Mouse (Mus musculus): ENCODE results near the gene Sars. TPM values are rescaled to one million over a fixed set of nuclear protein-coding genes. Genes with fewer than 3 reads are reported as not detected.

Sars gene
- 100 to 1,000 TPM; 234 to 244 (median 236) TPM for total RNA-seq (2022)

GRCm38 (mm10) chr3:108444698-108445365, at the start of gene Sars:
Gene Sars (minus strand): TSS chr3:108445209.
- peak; percentile 80 to 88 for DNase-seq (ENCODE audit: low spot score in 2 of 2)

DNA sequence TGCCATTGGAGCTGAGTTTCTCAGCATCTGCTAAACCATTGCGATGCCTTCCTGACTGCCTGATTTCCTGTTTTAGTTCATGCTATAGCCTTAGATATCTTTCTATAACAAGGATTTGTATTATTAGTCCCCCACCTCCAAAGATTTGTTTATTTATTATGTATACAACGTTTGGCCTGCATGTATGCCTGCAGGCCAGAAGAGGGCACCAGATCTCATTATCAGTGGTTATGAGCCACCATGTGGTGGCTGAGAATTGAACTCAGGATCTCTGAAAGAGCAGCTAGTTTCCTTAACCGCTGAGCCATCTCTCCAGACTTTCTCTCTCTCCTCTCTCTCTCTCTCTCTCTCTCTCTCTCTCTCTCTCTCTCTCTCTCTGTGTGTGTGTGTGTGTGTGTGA, 45.0 kb upstream of the Sars start:
- DNase-seq (ENCODE audit: low spot score in 2 of 2), result no peak

DNA sequence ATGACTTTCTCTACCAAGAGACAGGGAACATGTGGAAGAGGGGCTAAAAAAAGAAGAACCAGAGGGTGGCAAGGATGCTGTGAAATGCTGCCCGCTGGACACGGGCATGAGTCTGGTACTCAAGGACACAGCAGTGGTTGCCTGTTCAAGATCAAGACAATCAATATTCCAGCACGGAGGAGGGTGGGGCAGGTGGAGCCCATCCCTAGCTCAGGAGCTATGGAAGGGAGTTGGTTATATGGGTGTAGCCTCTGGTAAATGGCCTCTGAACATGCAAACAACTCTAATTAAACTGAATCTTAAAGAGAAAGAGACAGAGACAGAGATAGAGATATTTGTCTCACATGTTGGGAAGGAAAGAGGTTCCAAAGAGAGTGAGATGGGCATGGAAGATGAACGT, 39.7 kb upstream of the Sars start:
- no peak for DNase-seq (ENCODE audit: low spot score in 2 of 2)

DNA sequence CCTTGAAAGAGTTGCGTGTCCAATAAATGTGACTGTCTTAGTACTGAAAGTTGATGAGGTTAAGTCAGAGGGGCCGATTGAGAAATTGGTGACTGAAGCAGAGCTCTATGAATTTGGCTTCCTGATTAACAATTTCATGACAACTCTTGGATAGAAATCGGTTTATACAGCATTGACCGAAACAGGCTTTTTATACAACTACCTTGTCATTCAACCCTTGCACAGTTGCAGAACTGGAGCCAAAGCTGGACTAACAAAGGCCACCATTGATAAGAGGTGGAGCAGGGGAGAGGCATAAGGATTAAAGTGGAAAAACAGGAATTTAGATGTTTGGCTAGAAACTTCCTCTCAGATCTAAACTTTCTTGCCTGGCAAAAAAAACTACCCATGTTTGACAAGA, 33.8 kb upstream of the Sars start:
- DNase-seq (ENCODE audit: low spot score in 2 of 2), result no peak

- no peak for DNase-seq (ENCODE audit: low spot score in 2 of 2)
Measured at GRCm38 (mm10) chr3:108476761-108477619, 32.0 kb upstream of the Sars start.

- DNase-seq (ENCODE audit: low spot score in 2 of 2), result no peak
Measured at GRCm38 (mm10) chr3:108475496-108475895, 30.5 kb upstream of the Sars start.

GRCm38 (mm10) chr3:108474969-108475368, 30.0 kb upstream of the Sars start:
- DNase-seq (ENCODE audit: low spot score in 2 of 2), result no peak

- no peak for DNase-seq (ENCODE audit: low spot score in 2 of 2)
Measured at GRCm38 (mm10) chr3:108467760-108468159, 22.8 kb upstream of the Sars start.

DNA sequence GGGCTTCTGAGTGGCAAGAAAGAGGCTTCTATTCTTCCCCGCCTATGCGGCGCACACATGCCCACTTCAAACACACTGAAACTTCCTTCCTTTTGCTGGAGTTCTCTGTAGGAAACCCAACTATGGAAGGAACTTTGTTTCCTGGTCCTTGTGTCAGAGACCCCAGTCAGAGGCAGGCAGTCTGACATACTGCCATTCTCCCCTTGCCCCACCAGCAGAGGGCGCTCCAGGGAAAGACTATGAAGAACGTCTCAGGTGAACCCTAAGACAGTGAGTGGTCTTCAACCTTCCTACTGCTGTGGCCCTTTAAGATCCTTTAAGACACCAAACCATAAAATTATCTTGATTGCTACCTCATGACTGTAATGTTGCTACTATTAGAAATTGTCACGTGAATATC, 21.4 kb upstream of the Sars start:
- DNase-seq (ENCODE audit: low spot score in 2 of 2), result peak in 1 of 2 experiments; percentile 23

DNA sequence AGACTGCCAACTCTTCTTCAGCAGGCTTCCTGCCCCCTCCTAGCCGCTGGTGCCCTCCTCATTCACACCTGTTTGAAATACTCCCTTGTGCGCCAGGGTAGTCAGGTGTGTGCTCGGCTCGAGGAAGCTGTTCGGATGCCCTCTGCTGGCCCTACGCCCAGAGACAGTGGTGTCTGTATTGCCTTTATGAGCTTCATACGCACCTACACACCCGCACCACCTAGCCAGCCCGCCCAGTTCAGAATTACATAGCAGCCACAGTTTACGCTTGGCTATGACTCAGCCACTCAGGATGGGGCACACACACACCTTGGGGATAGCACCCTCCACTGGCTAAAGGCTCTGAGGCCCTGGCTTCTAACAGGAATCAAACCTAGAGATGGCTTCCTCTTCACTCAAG, 13.9 kb upstream of the Sars start:
- DNase-seq (ENCODE audit: low spot score in 2 of 2), result peak in 1 of 2 experiments; percentile 26

DNA sequence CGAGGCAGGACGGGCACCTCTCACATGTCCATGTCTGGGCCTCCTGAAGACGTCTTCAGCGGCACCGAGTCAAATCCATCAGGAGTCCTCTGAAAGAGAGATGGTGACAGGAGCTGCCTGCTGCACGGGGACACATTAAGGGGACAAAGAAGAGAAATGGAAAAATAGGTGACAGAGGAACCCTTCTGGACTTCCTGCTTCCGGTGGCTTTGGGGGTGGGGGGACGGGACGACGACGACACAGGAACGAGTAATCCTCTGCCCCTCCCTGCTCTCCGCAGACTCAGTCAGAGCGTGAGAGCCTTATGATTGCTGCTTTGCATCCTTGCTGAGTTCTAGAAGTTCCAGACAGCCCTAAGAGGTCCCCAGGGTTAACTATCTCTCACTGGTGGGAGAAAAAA, 13.4 kb upstream of the Sars start:
- no peak for DNase-seq (ENCODE audit: low spot score in 2 of 2)

DNA sequence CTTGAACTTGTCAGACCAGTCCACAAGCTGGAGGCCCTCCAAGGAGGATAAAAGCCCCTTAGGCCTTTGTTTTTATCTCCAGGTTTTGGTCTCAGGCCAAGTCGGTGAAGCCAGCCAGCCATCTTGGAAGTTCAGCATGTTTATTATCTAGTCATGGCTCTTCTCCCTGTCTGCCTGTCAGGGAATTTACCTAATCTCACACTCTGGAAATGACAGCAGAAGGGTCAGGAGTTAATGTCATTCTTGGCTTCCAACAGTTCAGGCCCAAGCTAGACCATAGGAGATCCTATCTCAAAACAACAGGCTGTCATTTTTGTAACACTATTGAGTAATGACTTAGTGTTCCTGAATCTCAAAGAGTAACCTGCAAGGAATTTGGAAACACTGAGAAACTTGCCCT, 9.2 kb upstream of the Sars start:
- DNase-seq (ENCODE audit: low spot score in 2 of 2), result no peak

GRCm38 (mm10) chr3:108451969-108452368, 7.0 kb upstream of the Sars start:
- no peak for DNase-seq (ENCODE audit: low spot score in 2 of 2)

- DNase-seq (ENCODE audit: low spot score in 2 of 2), result no peak
Measured at GRCm38 (mm10) chr3:108445366-108445705, 327 bp upstream of the Sars start.

DNA sequence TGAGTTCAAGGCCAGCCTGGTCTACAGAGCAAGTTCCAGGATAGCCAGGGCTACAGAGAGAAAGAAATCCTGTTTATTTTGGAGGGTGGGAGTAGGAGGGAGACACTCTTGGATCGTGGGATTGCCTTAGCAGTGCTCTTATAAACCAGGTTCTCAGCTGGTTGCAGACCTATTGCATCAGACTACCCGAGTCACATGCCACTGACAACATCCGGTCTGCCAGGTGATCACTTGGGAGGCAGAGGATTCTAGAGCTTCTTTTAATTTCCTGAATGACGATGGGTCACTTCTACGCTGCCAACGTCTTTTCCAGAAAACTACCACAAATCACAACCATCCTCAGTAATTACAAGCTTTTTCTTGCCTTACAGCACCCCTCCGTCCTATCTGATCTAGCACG, 980 bp downstream of the Sars start:
- peak in 1 of 2 experiments; percentile 43 for DNase-seq (ENCODE audit: low spot score in 2 of 2)

- no peak for DNase-seq (ENCODE audit: low spot score in 2 of 2)
Measured at GRCm38 (mm10) chr3:108436380-108436714, 8.7 kb downstream of the Sars start.

DNA sequence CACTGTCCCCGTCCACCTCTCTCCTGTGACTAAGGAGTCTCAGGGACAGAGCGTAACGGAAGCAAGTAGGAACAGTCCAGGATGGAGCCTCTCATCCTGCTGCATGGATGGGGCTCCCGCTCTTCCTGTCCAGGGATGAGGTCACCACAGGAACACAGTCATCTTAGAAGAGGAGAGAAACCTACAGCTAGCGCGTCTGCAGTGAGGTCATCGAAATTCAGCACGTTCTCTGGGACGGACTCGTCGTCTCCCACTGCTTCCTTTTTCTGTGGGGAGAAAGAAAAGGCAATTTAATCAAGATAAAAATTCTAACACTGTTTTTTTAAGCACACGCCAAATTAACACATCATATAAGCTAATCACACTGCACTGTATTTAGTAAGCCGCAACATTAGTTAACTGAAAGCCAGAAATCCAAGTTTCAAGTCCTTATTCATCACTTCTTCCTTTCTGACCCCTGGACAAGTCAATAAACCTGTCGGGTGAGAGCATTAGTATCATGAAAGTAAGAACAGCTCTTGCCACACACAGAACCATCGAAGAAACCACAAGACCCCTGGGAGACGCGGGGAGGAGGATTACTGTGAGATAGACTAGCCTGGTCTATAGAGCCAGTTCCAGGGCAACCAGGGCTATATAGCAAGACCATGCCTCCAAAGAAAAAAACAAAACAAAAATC, 9.2 kb downstream of the Sars start:
- DNase-seq (ENCODE audit: low spot score in 2 of 2), result no peak

DNA sequence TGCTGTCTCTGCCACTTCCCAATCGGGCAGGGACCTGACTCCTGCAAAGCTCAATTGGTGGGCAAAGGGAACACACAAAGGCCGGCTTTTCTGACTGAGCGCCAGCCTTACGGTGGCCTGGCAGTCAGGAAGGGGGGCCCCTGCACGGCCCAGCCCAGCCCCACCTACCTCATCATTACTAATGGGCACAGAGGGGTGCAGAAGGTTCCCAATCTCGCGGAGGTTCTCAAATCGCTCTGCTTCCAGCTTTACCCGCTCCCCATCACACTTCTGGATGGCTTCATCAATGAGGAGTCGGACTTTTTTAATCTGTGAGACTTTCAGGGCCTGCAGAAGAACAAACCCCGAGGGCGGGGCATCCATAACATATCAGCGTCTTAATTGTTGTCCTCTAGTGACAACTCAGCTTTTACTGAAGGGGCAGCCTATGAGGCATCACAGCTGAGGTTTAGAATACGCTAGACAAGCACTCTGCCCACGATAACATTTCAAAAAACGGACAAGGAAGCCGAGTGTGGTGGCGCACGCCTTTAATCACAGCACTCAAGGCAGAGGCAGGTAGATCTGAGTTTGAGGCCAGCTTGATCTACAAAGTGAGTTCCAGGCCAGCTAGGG, 11.0 kb downstream of the Sars start:
- DNase-seq (ENCODE audit: low spot score in 2 of 2), result no peak

- no peak for DNase-seq (ENCODE audit: low spot score in 2 of 2)
Measured at GRCm38 (mm10) chr3:108433188-108433880, 11.7 kb downstream of the Sars start.

- DNase-seq (ENCODE audit: low spot score in 2 of 2), result no peak
Measured at GRCm38 (mm10) chr3:108432542-108433187, 12.3 kb downstream of the Sars start.

GRCm38 (mm10) chr3:108425624-108426018, 19.4 kb downstream of the Sars start:
- no peak for DNase-seq (ENCODE audit: low spot score in 2 of 2)

Measured in left cerebral cortex, adult 8-10 months (tissue).